Mouse (Mus musculus) midbrain, postnatal 0 days (tissue): ENCODE data around the gene Pak4. TPM values are rescaled to one million over a fixed set of nuclear protein-coding genes. Genes with fewer than 3 reads are reported as not detected.
A peak's percentile ranks its signal among the peaks of the same experiment; 100 is the strongest.

Source experiments
- ATAC-seq: fragments of 200-750 bp; cut with Nextera tagmentation; 2 replicates; pipeline ENCODE4 v1.8.0; 2017; ENCODE audit warnings: moderate number of reproducible peaks, mild to moderate bottlenecking, moderate TSS enrichment, moderate library complexity; ENCODE audit not compliant: low FRiP score
- DNase-seq: peaks from one replicate; pipeline ENCODE4 v3.0.0-alpha.2; 2015; ENCODE audit warnings: low spot score
- H3K27ac ChIP-seq: fragments of 300-500 bp; sonication (generic); 2 replicates; pipeline ENCODE4 v1.5.1; 2014; ENCODE audit warnings: low read depth, mild to moderate bottlenecking, low read length, mixed read lengths
- H3K27me3 ChIP-seq: fragments of 300-500 bp; sonication (generic); 2 replicates; pipeline ENCODE4 v1.6.1; 2014; ENCODE audit warnings: low read length, control low read depth, mixed read lengths; ENCODE audit not compliant: insufficient read depth
- H3K36me3 ChIP-seq: fragments of 300-500 bp; sonication (generic); 2 replicates; pipeline ENCODE4 v1.6.1; 2014; ENCODE audit warnings: low read length, control low read depth, mixed read lengths; ENCODE audit not compliant: insufficient read depth
- H3K4me1 ChIP-seq: fragments of 300-500 bp; sonication (generic); 2 replicates; pipeline ENCODE4 v1.6.1; 2014; ENCODE audit warnings: mild to moderate bottlenecking, control low read depth, antibody characterized with exemption, low read length, mixed read lengths; ENCODE audit not compliant: insufficient read depth
- H3K4me2 ChIP-seq: fragments of 300-500 bp; sonication (generic); 2 replicates; pipeline ENCODE4 v1.6.1; 2014; ENCODE audit warnings: low read depth, mild to moderate bottlenecking, low read length, mixed read lengths; ENCODE audit not compliant: poor library complexity, severe bottlenecking
- H3K4me3 ChIP-seq: fragments of 300-500 bp; sonication (generic); 2 replicates; pipeline ENCODE4 v1.5.1; 2014; ENCODE audit warnings: low read depth, mild to moderate bottlenecking, low read length, moderate library complexity
- H3K9ac ChIP-seq: fragments of 300-500 bp; sonication (generic); replicated peaks from 2 replicates; pipeline ENCODE4 v1.6.1; 2014; ENCODE audit warnings: mild to moderate bottlenecking, low read length, moderate library complexity, mixed read lengths; ENCODE audit not compliant: poor library complexity, severe bottlenecking
- H3K9me3 ChIP-seq: fragments of 300-500 bp; sonication (generic); 2 replicates; pipeline ENCODE4 v1.6.1; 2016; ENCODE audit warnings: low read length, control low read depth
- CTCF ChIP-seq: IDR thresholded peaks from 2 replicates; pipeline ENCODE4 v1.5.1; 2016; ENCODE audit warnings: antibody characterized with exemption, mild to moderate bottlenecking
- WGBS: fragments of 180-500 bp; shearing (Covaris S2); extraction: QIAGEN DNeasy Blood & Tissue Kit; methylation state at CpG from one replicate; pipeline ENCODE4 v1.1.7; 2014; 5-methylcytosine and 5-hydroxymethylcytosine counted together
- polyA plus RNA-seq: library from polyadenylated mRNA; unstranded; fragments of >200 nt; fragmentation: Nextera tagmentation; extraction: Ambion mirVana; gene quantifications from 2 replicates; pipeline ENCODE4 v1.2.1, GENCODE M21; 2015
- total RNA-seq: library from RNA; depleted of rRNA; stranded (reverse); fragments of >200 nt; gene quantifications from 2 replicates; pipeline ENCODE4 v1.2.3, GENCODE M21; 2014

The Pak4 gene
- total and polyA plus RNA-seq, 2 experiments from 2014 or later: 8.9 to 19.8 TPM

DNA sequence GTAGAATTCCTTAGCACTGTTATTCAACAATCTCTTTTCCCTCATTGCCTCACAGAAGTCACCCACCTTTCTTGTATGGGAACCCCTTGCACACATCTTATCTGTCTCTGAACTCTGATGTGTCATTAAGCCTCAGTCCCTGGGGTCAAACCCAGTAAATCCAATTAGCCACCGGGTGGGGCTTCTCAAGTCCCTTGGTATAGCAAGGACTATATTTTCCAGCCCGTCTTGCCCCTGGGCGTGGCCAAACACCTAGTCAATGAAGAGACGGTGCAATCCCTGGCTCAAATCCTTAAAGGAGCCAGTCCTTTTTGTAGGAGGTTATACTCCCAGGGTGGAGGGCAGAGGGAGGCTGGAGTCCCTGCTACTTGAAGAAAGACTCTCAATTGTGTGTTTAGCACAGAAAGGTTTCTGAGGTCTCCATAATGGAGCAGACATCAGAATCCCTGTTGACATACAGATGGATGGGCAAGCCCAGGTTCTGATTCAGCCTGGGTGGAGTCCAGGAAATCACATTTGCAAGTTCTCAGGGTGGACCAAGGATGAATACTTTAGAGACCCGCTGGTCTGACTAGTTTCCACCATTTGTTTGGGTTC lies 41.9 kb downstream of the Pak4 start:
- no peak for TF ChIP-seq CTCF
- H3K9ac ChIP-seq: no peak overlapping the region
- H3K36me3 ChIP-seq: peaks cover 17% of the 10 kb centered on the region
- no peaks in the 10 kb centered on the region for H3K27me3 ChIP-seq
- 16% methylated on average over 5 of the region's 5 CpGs for WGBS
- H3K4me1 ChIP-seq: no peaks in the 10 kb centered on the region
- no peak overlapping the region for H3K4me2 ChIP-seq
- no peak overlapping the region for H3K27ac ChIP-seq
- ATAC-seq (no peak), DNase-seq (no peak)
- no peak overlapping the region for H3K4me3 ChIP-seq
- no peaks in the 10 kb centered on the region for H3K9me3 ChIP-seq

- no peak overlapping the region for H3K9ac ChIP-seq
- no peak overlapping the region for H3K4me2 ChIP-seq
- peaks cover 2% of the 10 kb centered on the region for H3K27me3 ChIP-seq
- DNase-seq (no peak), ATAC-seq (no peak)
- no peaks in the 10 kb centered on the region for H3K9me3 ChIP-seq
- no peaks in the 10 kb centered on the region for H3K36me3 ChIP-seq
- H3K4me1 ChIP-seq: no peaks in the 10 kb centered on the region
- no peak overlapping the region for H3K27ac ChIP-seq
- H3K4me3 ChIP-seq: no peak overlapping the region
- no peak for TF ChIP-seq CTCF
- 90% methylated on average over 6 of the region's 6 CpGs for WGBS
Measured at GRCm38 (mm10) chr7:28553076-28553475, 44.9 kb downstream of the Pak4 start.

GRCm38 (mm10) chr7:28547628-28548027 lies 50.4 kb downstream of the Pak4 start:
- H3K9ac ChIP-seq: no peak overlapping the region
- ATAC-seq (no peak), DNase-seq (no peak)
- H3K4me3 ChIP-seq: no peak overlapping the region
- no peaks in the 10 kb centered on the region for H3K36me3 ChIP-seq
- H3K27me3 ChIP-seq: peaks cover 38% of the 10 kb centered on the region
- 76% methylated on average over 7 of the region's 7 CpGs for WGBS
- no peak for TF ChIP-seq CTCF
- 0 out of 2 replicates have a peak, but pooled peaks cover 2% of the 10 kb centered on the region for H3K4me1 ChIP-seq
- H3K4me2 ChIP-seq: no peak overlapping the region
- H3K9me3 ChIP-seq: no peaks in the 10 kb centered on the region
- no peak overlapping the region for H3K27ac ChIP-seq

- H3K9ac ChIP-seq: peak within 1 kb of the TSS; percentile 29; the same call in 1 of the 2 replicates
Measured at GRCm38 (mm10) chr7:28547154-28547553, 50.8 kb downstream of the Pak4 start, which contains the start of gene Nccrp1. TSS of gene Nccrp1 (minus strand) at chr7:28547254.

GRCm38 (mm10) chr7:28546649-28547048 lies 51.3 kb downstream of the Pak4 start:
- Histone ChIP-seq H3K36me3 (no peaks in the 10 kb centered on the region), H3K4me2 (peak overlapping the region; percentile 61), H3K4me1 (0 out of 2 replicates have a peak, but pooled peaks cover 2% of the 10 kb centered on the region), H3K27ac (no peak overlapping the region), H3K4me3 (peak overlapping the region; percentile 32), H3K9me3 (no peaks in the 10 kb centered on the region), H3K9ac (peak overlapping the region; percentile 29; the same call in 1 of the 2 replicates), H3K27me3 (peaks cover 38% of the 10 kb centered on the region)
- no peak for TF ChIP-seq CTCF
- DNase-seq (no peak), ATAC-seq (no peak)
- WGBS: 4% methylated on average over 22 of the region's 22 CpGs

More at GRCm38 (mm10) chr7:28547154-28547553, 50.8 kb downstream of the Pak4 start, which contains the start of gene Nccrp1:
- DNase-seq (no peak), ATAC-seq (no peak)
- WGBS: 5% methylated on average over 5 of the region's 5 CpGs
- 0 out of 2 replicates have a peak, but pooled peaks cover 2% of the 10 kb centered on the region for H3K4me1 ChIP-seq
- no peak for TF ChIP-seq CTCF
- H3K36me3 ChIP-seq: no peaks in the 10 kb centered on the region
- peak within 1 kb of the TSS; percentile 32 for H3K4me3 ChIP-seq
- no peak within 1 kb of the TSS for H3K27ac ChIP-seq
- peak within 1 kb of the TSS; percentile 61 for H3K4me2 ChIP-seq
- no peaks in the 10 kb centered on the region for H3K9me3 ChIP-seq
- peaks cover 38% of the 10 kb centered on the region for H3K27me3 ChIP-seq

DNA sequence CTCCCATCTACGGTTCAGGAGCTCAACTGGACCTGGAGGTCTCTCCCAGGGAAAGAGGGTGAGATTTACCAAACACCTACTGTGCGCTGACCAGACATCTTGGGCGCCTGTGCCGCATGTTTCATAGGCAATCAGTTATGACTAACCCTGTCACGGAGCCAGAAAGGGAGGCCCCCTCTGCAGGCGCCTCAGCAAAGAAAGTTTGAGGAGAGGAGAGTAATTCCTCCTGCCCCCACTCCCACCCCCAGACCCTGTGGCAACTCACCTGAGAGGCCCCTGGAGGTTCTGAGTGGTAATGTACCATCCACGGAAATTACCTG lies 52.1 kb downstream of the Pak4 start:
- 0 out of 2 replicates have a peak, but pooled peaks have one; percentile 5 for TF ChIP-seq CTCF
- H3K36me3 ChIP-seq: no peaks in the 10 kb centered on the region
- no peak overlapping the region for H3K4me2 ChIP-seq
- H3K9ac ChIP-seq: no peak overlapping the region
- DNase-seq (no peak), ATAC-seq (no peak)
- H3K9me3 ChIP-seq: no peaks in the 10 kb centered on the region
- H3K4me1 ChIP-seq: 0 out of 2 replicates have a peak, but pooled peaks cover 2% of the 10 kb centered on the region
- WGBS: 54% methylated on average over 7 of the region's 7 CpGs
- H3K27me3 ChIP-seq: peaks cover 38% of the 10 kb centered on the region
- H3K4me3 ChIP-seq: no peak overlapping the region
- H3K27ac ChIP-seq: no peak overlapping the region
